Mouse (Mus musculus): ENCODE measurements at regions not wholly inside any gene's neighbourhood (a gene's known extent, or its start where the extent isn't known, plus 50 kb on each side); places are given as distances from the start of the nearest gene placed in this dataset.

GRCm38 (mm10) chr7:116633210-116633609 lies 129.0 kb downstream of the Nucb2 start:
- TF ChIP-seq USF1 (IDR thresholded peaks at IDR 0.05; ENCODE audit: low read depth) (no peak), MYOG (IDR thresholded peaks at IDR 0.05; ENCODE audit: control insufficient read depth, extremely low read depth, insufficient read length) (no peak), CTCF (IDR thresholded peaks at IDR 0.05; ENCODE audit: control insufficient read depth, insufficient read depth, insufficient read length) (no peak)

All from C2C12 (cell line).